Mouse (Mus musculus): ENCODE results near the gene Nipbl. TPM values are rescaled to one million over a fixed set of nuclear protein-coding genes. Genes with fewer than 3 reads are reported as not detected.

Nipbl gene
- polyA plus RNA-seq, 1 experiment from 2014 or later, result 37.4 TPM

DNA sequence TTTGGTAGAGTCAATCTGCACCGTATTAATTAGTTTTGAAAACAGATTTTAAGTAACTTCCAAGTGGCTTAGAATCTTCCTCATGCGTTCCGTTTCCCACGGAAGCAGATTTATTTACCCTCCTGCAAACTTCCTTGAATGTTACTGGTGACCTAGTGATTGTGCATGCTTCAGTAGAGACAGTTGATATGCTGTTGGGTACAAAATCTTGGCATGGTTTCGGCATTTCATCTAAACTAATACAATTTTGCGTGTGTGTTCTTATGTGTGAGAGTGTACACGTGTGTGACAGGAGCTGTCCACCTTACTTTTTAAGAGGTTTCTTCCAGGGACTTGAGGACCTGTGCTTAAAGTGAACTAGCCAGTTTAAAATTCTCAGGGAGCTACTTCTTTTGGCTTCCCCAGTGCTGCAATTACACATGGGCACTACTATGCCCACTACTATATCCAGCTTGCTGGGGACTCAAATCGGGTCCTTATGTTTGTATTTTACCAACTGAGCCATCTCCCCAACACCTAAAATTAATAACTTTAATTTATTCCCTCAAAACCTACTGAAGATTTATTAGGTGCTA lies 3.0 kb upstream of the Nipbl start:
- ATAC-seq, result no peak
- in situ Hi-C loops (cut with MboI; ENCODE audit: low pct_unique_long_range_greater_than_20kb), result loop anchor here (5.0 kb wide), 2 partner anchors 65 to 140 kb away; no protein-coding TSS in a partner anchor
- TF ChIP-seq CTCF (IDR thresholded peaks at IDR 0.05), result no peak
- CTCF ChIA-PET, result interaction anchor here (0.8 to 1.6 kb wide), 9 partner anchors 9 to 150 kb away, joined by 3 to 6 read pairs (median 3); no protein-coding TSS in a partner anchor
- H3K27me3 ChIP-seq, result no peaks in the 10 kb centered on the region
- POLR2A ChIA-PET, result no interaction called here
- no peak for DNase-seq (ENCODE audit: low read depth, low spot score)

DNA sequence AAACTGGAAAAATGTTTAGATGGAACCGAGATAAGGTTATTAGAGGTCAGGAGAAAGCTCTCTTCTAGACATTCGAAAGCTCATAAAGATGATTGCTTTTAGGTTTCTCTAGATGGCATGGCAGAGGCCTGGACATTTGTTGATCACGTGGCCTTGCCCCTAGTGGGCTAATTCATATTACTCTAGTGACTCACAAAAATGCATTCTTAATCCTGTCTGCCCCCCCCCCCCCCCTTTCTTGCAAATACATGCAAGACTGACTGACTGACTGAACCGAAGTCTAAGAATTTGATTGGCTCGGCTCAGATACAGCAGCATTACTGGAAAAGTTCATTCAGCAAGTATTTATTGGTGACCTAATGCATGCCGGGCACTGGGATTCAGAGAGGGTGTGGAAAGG lies 2.2 kb upstream of the Nipbl start:
- CTCF ChIA-PET, result interaction anchor here (0.8 to 1.3 kb wide), 5 partner anchors 9 to 151 kb away, joined by 3 to 6 read pairs (median 4); no protein-coding TSS in a partner anchor
- TF ChIP-seq CTCF (IDR thresholded peaks at IDR 0.05), result peak; percentile 47
- DNase-seq (ENCODE audit: low read depth, low spot score) (no peak), ATAC-seq (peak; percentile 25)
- in situ Hi-C loops (cut with MboI; ENCODE audit: low pct_unique_long_range_greater_than_20kb), result loop anchor here (5.0 kb wide), 2 partner anchors 64 to 141 kb away; no protein-coding TSS in a partner anchor
- H3K27me3 ChIP-seq, result no peaks in the 10 kb centered on the region
- POLR2A ChIA-PET, result interaction anchor here (0.6 to 0.7 kb wide), 2 partner anchors 12 to 571 kb away, joined by 4 to 6 read pairs; no protein-coding TSS in a partner anchor

DNA sequence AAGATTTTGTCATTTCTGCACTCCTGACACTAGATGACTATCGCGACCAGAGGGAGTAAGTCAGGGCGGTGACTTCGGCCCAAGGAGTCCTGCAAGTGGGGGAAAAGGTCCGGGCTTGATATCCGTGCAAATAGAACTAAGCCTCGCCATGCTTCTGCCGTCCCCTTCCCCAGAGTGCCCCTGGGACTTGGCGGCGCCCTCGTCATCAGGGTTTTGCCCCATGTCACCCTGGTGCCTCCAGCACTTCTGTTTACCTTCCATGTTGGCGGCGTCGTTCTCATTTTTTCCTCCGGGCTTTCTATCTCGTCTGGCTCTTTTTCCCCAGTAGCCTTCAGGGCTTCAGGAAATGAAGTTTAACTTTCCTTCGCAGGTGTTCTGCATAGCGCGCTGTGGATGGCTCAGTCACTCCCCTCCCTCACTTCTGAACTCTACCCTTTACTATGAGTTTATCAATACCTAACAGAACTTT lies 1.7 kb upstream of the Nipbl start:
- TF ChIP-seq CTCF (IDR thresholded peaks at IDR 0.05), result no peak
- POLR2A ChIA-PET, result interaction anchor here (0.7 kb wide), 1 partner anchor 11 kb away, joined by 6 read pairs; no protein-coding TSS in a partner anchor
- in situ Hi-C loops (cut with MboI; ENCODE audit: low pct_unique_long_range_greater_than_20kb), result loop anchor here (5.0 kb wide), 2 partner anchors 64 to 141 kb away; no protein-coding TSS in a partner anchor
- peak; percentile 11 for ATAC-seq
- CTCF ChIA-PET, result interaction anchor here (1.0 kb wide), 3 partner anchors 13 to 151 kb away, joined by 3 to 6 read pairs (median 4); no protein-coding TSS in a partner anchor
- no peak for DNase-seq (ENCODE audit: low read depth, low spot score)
- H3K27me3 ChIP-seq, result no peaks in the 10 kb centered on the region

DNA sequence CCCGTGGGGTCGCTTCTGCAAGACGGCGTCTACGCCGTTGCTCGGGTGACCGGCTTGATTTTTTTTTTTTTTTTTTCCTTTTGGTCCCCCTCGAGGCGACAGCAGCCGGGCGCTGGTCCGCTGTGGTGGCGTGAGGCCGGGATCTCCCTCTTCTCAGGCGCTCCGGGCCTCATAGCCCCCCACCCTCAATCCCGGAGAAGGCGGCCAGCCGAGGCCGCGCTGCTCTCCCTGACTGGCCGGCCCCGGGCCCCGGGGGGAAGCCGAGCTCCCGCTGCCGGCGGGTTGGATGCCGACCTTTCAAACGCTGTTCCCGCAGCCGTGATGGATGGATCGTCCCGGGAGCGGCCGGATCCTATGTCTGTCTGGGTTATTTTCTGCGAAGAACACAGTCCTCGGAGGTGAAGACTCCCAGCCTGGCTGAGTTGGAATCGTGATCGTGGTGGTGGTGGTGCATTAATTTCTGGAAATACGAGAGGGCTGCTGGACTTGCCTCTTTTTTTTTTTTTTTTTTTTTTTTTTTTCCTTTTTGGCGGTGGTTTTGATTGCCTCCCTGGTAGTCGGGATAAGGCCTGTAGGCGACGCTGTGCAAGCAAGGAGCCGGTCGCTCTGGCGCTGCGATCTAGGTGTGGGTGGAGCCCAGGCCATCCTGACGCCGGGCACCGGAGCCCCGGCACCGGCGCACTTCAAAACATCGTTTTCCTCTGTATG lies 781 bp upstream of the Nipbl start:
- TF ChIP-seq CTCF (IDR thresholded peaks at IDR 0.05), result peak; percentile 96
- DNase-seq (ENCODE audit: low read depth, low spot score) (no peak), ATAC-seq (peak; percentile 83)
- ChIA-PET CTCF (interaction anchor here (0.8 to 1.0 kb wide), 2 partner anchors 66 to 145 kb away, joined by 3 to 5 read pairs; no protein-coding TSS in a partner anchor), POLR2A (interaction anchor here (0.7 kb wide), 1 partner anchor 174 kb away, joined by 3 read pairs; no protein-coding TSS in a partner anchor)
- H3K27me3 ChIP-seq, result no peaks in the 10 kb centered on the region
- in situ Hi-C loops (cut with MboI; ENCODE audit: low pct_unique_long_range_greater_than_20kb), result loop anchor here (5.0 kb wide), 2 partner anchors 63 to 142 kb away; no protein-coding TSS in a partner anchor

DNA sequence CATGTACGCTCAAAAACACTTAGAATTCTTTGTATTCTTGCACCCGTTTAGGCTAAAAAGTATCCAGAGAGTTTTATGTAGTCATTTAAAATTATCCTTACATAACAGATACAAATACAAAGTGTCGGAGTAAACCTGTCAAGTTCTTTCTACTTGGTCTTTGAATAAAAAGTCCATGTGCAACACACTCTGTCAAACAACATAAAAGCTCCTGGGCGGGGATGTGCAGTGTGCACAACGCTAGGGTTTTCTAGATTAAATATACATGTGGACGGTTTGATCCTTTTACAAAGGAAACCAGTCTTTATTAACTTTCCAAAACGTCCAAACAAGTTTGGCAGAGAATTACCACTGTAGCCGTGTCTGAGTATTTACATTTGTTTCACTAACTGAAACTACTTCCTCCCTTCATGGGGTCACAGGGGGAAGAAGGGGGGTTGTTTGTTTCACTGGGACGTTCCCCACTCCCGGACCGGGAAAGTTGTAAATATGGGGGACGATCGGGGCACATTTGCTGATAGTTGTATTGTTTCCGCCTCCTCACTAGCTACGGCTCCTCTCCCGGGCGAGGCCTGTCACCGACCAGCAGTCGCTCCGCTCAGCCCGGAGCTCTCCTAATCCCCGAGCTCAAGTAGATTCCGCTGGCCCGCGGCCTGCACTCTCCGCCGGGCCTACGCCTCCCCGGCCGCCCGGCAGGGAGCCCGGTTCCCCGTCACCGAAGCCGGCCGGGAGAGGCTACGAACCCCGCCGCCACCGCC lies 916 bp downstream of the Nipbl start:
- DNase-seq (ENCODE audit: low read depth, low spot score), result no peak
- ATAC-seq, result peak; percentile 1
- H3K27me3 ChIP-seq, result no peaks in the 10 kb centered on the region
- in situ Hi-C loops (cut with MboI; ENCODE audit: low pct_unique_long_range_greater_than_20kb), result no loop called here
- TF ChIP-seq CTCF (IDR thresholded peaks at IDR 0.05), result no peak
- CTCF ChIA-PET, result interaction anchor here (1.4 kb wide), 1 partner anchor 56 kb away, joined by 4 read pairs; no protein-coding TSS in a partner anchor
- POLR2A ChIA-PET, result interaction anchor here (1.1 kb wide), 1 partner anchor 56 kb away, joined by 3 read pairs; no protein-coding TSS in a partner anchor

DNA sequence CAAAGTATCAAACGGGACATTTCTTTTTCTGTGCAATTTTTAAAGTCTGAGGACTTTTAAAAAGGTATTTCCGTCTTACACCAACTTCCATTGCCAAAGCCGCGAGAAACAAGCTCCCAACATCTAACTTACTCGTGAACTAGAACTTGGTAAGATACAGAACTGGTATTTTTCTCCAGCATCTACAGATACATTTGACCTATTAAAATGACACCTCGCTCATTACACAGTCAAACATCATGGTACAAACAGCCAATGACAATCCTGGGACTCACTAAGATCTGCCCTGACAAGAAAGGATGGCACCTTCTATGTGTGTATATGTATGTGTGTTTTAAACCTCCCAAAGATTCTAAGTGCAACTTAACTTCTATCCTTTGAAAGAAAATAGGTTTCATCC lies 1.5 kb downstream of the Nipbl start:
- DNase-seq (ENCODE audit: low read depth, low spot score), result no peak
- TF ChIP-seq CTCF (IDR thresholded peaks at IDR 0.05), result no peak
- POLR2A ChIA-PET, result interaction anchor here (1.1 kb wide), 1 partner anchor 55 kb away, joined by 3 read pairs; no protein-coding TSS in a partner anchor
- no peaks in the 10 kb centered on the region for H3K27me3 ChIP-seq
- in situ Hi-C loops (cut with MboI; ENCODE audit: low pct_unique_long_range_greater_than_20kb), result no loop called here
- ATAC-seq, result no peak
- CTCF ChIA-PET, result interaction anchor here (1.4 kb wide), 1 partner anchor 56 kb away, joined by 4 read pairs; no protein-coding TSS in a partner anchor

DNA sequence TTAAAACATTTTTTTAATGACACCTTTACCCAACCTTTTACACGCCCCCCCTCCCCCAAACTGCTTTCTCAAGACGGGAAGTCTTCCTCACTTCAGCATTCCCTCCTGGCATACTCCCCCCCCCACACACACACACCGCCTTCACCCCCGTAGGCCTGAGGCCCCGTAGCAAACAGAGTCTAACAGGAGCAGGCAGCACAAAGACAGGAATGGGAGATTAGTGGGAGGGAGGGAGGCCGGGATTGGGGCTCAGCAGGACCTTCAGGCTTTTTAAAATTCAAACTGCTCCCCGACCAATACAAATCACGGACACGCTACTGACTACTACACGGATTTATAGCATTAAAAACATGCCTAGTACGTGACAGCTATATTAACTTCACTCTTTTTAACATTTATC lies 2.1 kb downstream of the Nipbl start:
- ATAC-seq (no peak), DNase-seq (ENCODE audit: low read depth, low spot score) (no peak)
- ChIA-PET CTCF (interaction anchor here (1.4 kb wide), 1 partner anchor 55 kb away, joined by 4 read pairs; no protein-coding TSS in a partner anchor), POLR2A (no interaction called here)
- TF ChIP-seq CTCF (IDR thresholded peaks at IDR 0.05), result no peak
- in situ Hi-C loops (cut with MboI; ENCODE audit: low pct_unique_long_range_greater_than_20kb), result no loop called here
- H3K27me3 ChIP-seq, result no peaks in the 10 kb centered on the region

DNA sequence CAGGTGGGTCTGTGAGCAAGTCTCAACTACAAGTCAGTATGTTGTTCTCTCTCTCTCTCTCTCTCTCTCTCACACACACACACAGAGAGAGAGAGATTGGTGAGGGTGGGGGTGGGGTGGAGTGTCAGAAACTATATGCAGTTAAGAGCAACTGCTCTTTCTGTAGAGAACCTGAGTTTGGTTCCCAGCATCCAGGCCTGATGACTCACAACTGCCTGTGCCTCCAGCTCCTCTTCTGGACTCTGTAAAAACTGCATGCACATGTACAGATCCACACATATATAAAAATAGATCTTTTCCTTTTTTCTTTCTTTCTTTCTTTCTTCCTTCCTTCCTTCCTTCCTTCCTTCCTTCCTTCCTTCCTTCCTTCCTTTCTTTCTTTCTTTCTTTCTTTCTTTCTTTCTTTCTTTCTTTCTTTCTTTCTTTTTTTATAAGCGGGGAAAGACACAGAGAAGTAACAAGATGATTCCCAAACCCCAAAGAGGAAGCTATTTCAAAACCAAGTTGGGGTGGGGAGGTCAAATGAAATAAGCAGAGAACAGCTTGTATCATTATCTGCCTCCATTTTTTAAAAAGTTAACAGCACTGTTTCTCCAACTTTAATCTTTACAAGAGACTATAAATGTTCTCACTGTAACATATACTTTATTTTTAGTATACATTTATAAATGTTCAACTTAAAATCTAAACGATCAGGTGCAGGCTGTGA lies 10.9 kb downstream of the Nipbl start:
- CTCF ChIA-PET, result interaction anchor here (2.1 kb wide), 1 partner anchor 10 kb away, joined by 5 read pairs; no protein-coding TSS in a partner anchor
- ATAC-seq, result no peak

DNA sequence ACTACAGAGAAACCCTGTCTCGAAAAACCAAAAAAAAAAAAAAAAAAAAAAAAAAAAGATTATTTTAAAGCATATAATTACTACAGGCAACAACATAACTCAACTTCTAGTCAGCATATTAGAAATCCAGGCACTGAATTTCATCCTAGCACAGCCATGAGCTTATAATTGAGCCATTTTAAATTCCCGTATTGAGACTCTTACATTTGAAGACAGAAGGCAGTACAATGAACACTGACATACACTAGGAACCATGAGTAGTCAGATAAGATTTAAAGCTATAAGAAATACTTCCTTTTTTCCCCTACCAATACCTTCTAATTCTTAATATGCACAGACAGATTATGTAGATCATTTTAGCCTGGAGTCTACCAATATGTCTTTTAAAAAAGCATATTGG lies 11.7 kb downstream of the Nipbl start:
- CTCF ChIA-PET, result interaction anchor here (2.1 kb wide), 1 partner anchor 9 kb away, joined by 5 read pairs; no protein-coding TSS in a partner anchor
- in situ Hi-C loops (cut with MboI; ENCODE audit: low pct_unique_long_range_greater_than_20kb), result no loop called here
- no peak for TF ChIP-seq CTCF (IDR thresholded peaks at IDR 0.05)
- POLR2A ChIA-PET, result no interaction called here
- H3K27me3 ChIP-seq, result no peaks in the 10 kb centered on the region
- ATAC-seq, result no peak
- DNase-seq (ENCODE audit: low read depth, low spot score), result no peak

More for the DNA sequence above, 10.9 kb downstream of the Nipbl start:
- DNase-seq (ENCODE audit: low read depth, low spot score), result no peak
- POLR2A ChIA-PET, result no interaction called here
- TF ChIP-seq CTCF (IDR thresholded peaks at IDR 0.05), result peak; percentile 26
- no peaks in the 10 kb centered on the region for H3K27me3 ChIP-seq
- in situ Hi-C loops (cut with MboI; ENCODE audit: low pct_unique_long_range_greater_than_20kb), result no loop called here
